Mouse (Mus musculus) left cerebral cortex, adult 8-10 months (tissue): ENCODE data around the gene Srl. TPM values are rescaled to one million over a fixed set of nuclear protein-coding genes. Genes with fewer than 3 reads are reported as not detected.
"Not testable (repeated sequence)": the region's sequence is repeated elsewhere in the genome, so short reads cannot be mapped to it uniquely, and the experiment has no call there.

Experiments used
- DNase-seq, 2 experiments: peaks; one replicate each; pipeline ENCODE4 v3.0.0; 2022; ENCODE audit warnings: low spot score in 2 of 2
- total RNA-seq, 4 experiments: library from RNA; stranded (reverse); gene quantifications; 2 replicates each; pipeline ENCODE4 v1.2.4; 2022

Gene Srl
- total RNA-seq, result 1 to 10 TPM; 3.6 to 7.4 (median 5.1) TPM

DNA sequence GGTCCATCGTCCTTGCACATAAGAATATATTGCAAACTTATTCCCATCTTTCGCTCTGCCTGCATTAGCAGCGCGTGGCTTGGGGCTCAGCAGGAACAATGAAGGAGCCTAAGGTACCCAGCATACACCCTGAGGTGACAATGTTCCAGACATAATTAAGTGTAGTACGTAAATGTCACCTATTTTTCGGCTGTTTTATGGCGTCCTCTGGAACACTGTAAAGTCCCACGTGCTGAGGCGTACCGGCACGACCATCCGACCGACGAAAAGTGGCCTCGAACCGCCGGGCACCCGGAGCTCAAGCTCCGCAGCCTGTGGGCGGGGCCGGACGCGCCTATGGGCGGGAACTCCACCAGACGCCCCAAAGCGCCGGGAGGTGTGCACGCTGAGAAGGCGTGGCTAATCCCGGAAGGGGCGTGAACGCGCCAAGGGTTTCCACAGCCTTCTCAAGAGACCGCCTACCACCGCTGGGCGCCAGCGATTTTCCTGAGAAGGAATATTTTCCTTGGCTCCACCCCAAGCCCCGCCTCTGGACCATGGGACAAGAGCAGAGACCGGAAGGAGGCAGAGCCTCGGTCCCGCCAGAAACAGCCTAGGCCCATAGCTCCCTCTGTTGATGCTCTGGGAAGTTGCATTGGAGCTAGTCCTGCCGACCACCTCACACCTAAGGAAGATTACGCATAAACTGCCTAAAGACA is at the start of gene Srl:
Gene Srl, minus strand, starts transcription at position 316 of the 698 bp plus-strand sequence.
- peak; percentile 99 to 100 for DNase-seq

DNA sequence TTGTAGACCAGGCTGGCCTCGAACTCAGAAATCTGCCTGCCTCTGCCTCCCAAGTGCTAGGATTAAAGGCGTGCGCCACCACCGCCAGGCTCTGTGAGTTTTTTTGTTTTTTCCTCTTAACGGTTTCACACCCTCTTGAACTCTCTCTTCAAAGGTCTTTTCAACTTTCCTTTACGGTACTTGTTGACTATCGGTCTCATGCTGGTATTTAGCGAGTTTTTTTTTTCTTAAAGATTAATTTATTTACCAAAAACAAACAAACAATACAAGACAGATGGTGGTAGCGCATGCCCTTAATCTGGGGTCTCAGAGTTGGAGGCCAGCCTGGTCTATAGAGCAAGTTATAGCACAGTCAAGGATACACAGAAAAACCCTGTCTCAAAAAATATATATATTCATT is 48.6 kb upstream of the Srl start:
- no peak for DNase-seq

DNA sequence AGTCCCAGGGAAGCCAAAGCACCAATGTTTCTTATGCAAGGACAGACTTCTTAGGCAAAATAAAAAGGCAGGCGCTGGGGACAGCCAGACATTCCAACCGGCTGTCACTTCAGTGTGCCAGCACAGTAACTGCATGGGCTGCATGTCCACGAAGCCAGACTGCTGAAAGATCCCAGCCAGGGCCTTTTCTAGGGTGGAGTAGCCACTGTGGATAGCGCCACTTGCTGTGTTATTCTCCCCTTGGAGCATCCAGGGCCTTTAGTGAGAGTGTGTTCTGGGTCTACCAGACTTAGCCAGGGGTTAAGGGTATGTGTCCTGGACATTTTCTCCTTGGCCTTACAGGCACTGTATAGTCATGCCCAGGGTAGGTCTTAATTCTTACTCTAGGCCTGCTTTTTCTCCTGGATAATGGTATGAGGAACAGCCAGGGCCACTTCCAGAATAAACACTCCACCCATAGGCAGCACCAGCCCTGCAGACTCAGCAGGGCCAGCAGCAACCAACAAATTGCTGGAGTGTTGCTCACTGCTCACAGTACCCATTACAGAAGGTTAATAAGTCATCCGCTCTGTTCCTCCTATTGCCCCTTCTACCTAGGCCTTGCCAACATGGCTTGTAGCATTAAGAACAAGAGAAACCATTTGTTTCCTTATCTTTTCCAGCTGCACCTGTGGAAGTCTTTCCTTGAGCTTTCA is 46.0 kb upstream of the Srl start:
- DNase-seq, result no peak

DNA sequence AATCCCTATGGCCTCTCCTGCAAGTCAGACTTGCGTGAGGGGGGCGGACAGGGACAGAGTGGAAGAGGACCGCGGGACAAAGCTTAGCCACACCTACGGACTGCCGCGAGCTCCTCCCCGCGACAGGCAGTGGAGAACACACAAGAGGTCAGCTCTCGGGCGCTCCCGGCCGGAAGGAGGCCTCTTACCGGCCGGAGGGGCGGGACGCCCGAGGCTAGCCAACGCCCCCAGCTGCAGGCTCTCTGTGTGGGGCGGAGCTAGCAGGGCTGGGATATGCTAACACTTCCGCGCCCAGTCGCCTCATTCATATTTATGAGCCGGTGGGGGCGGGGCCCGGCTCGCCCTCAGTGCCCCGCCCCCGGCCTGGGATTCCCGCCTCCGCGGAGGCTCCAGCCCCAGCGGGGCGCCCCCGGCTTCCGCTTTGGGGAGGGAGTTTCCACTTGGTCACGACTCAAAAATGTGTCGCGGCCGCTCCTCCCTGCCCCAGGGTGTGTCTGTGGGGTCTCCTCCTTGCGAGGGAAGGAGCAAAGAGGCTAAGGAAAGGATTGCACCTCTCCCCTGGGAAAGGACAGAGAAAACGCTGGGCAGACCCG is 45.0 kb upstream of the Srl start:
- DNase-seq, result peak; percentile 66 to 90

DNA sequence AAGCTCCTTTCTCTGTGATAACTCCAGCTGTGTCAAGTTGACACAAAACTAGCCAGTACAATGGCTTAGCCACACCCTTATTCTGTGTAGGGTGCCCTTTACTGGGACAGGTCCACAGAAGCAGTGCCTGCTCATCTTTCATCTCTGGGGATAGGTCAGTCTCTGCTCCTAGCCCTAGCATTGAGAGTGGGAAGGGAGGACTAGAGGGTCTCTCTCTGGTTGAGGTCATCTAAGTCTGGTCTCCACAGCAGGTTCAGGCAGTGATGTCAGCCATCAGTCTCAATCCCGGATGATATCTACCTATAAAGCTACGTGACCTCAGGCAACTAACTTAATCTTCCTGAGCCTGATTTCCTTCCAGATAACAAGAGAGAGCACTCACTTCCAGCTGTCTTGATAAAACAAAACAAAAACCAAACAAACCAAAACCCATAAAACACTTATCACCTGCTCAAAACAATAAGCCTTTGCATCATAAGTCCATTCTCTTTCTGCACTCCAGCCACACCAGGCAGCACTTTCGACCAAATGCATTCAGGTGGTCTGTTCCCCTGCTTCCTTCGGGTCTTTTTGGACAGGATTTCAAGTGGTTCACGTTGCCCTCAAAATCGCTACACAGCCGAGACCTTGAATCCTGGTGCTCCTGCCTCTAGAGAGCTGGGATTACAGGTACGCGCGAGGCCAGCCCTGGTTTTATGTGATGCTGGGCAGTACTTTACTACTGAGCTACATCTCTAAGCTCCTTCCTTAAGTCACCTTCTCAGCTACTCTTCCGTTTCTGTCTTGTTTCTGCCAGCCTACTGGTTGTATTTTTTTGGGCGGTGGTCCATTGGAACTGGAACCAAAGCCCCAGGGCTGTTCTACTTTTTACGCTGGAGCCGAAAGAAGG is 44.3 kb upstream of the Srl start:
- no peak for DNase-seq

DNA sequence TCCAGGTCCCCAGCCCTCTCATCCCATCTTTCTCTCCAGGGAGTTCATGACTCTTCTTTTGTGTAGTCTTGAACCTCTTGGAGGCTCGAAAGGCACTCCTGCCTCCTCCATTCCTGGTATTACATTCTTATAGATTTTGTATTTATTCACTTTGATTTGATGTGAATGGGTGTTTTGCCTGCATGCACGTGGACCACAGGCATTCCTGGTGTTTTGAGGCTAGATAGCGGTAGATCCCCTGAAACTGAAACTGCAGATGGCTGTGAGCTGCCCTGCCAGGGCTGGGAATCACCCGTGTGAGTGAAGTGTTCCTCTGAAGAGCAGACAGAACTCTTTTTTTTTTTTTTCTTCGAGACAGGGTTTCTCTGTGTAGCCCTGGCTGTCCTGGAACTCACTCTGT is 42.8 kb upstream of the Srl start:
- DNase-seq, result no peak

DNA sequence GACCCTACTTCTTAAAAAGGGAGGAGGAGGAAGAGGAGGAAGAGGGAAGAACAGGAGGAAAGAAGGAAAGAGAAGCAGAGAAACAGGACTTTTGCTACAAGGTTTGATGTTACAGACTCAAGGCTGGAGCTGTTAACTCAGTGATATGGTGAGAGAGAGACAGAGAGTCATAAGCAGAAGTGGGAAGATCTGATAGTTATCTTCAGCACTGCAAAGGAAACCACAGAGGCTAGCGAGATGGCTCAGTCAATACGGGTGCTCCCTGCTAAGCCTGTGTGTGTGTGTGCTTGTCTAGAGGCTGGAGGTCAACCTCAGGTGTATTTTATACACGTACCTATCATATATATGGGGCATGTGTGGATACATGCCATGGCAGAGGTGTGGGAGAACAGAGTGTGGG is 42.2 kb upstream of the Srl start:
- DNase-seq, result no peak

DNA sequence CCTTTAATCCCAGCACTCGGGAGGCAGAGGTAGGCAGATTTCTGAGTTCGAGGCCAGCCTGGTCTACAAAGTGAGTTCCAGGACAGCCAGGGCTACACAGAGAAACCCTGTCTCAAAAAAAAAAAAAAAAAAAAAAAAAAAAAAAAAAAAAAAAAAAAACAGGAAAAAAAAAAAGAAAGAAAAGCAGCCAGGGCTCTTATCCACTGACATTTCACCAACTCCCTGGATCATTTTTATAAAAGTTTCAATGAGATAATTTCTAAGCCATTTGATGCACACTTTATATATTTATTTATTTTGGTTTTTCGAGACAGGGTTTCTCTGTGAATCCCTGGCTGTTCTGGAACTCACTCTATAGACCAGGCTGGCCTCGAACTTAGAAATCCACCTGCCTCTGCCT is 39.6 kb upstream of the Srl start:
- DNase-seq, result not testable (repeated sequence)

DNA sequence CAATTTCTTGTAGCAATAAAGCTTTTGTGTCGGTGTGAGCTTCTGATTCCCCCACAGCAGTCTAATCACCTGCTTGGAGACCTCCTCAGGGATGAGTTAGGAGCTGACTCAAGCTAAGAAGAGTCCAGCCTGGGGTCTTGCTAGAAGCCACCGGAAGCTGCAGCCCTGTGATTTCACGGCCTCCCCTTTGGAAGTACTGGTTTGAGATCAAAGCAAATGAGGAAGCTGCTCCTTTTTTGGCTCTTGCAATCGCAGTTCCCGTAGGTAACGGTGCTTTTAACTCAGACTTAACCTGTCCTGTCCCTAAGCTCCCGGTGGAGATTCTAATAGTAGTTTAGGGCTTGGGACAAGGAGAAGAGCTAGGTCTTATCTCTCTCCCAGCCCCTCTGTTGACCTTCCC is 37.0 kb upstream of the Srl start:
- DNase-seq, result no peak

DNA sequence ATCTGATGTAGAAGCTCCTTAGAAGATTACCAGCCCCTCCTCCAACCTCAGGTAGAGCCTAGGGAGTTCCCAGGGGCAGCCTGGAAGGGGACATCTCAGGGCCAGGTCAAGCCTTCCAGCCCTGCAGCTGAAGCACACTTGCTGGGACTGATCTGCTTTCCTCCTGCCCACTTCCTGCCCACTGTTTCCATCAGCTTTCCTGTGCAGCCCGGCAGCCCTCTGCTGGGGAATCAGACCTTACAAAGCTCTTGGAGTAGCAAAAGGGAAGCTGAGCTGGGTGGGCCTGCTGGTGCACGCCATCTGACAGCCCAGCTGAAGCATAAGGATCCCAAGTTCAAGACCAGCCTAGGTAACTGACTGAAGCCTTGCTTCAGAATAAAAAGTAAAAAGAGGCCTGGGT is 35.3 kb upstream of the Srl start:
- no peak for DNase-seq

DNA sequence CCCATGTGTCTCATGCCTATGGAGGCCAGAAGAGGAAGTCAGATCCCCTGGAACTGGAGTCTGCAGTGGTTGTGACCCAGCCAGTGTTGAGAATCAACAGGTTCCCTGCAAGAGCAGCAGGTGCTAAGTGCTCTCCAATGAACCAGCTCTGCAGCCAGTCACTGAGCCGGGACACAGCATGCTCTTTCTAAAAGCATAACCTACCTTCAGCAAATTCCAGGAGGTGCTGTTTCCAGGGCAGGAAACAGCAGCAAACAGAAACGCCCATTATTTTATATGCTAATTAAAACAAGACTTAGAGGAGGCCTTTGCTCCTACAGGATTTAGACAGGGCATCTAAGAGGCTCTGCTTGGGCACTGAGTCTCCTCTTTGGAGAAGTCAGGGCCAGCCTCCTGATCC is 34.4 kb upstream of the Srl start:
- DNase-seq, result no peak

DNA sequence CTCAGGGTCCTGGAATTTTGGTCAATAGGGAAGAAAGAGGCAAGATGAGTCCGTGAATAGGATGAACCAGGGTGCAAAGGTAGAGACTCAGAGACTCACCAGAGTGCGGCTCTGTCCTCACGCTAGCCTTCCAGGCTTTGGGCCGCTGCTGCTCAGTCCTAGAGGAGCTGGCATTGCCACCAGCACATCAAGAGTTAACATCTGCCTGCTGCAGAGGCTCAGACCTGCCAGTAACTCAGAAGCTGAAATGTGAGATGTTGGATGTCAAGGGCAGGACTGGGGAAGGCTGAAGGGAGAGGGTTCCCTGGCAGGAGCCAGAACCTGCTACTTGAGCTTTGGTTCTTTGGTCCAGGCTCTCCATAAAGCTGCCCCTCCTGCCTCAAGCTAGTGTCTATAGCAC is 29.1 kb upstream of the Srl start:
- DNase-seq, result no peak

DNA sequence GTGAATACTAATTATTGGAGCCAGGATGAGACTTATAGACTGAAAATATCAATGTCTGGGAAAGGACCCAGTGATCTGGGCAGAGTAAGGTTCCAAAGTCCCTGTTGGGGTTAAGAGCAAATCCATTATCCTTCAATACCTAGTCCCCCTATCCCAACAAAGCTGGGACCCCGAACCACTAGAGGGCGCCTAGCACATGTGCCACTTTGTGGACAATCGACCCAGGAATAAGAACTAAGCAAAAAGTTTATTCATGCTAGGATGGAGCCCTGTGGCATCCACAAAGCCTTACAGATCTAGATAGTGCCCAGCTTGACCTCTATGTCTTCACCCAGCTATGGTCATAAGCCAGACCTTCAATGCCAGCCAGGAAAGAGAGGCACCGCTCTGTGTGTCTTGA is 26.3 kb upstream of the Srl start:
- peak in 1 of 2 experiments; percentile 48 for DNase-seq

DNA sequence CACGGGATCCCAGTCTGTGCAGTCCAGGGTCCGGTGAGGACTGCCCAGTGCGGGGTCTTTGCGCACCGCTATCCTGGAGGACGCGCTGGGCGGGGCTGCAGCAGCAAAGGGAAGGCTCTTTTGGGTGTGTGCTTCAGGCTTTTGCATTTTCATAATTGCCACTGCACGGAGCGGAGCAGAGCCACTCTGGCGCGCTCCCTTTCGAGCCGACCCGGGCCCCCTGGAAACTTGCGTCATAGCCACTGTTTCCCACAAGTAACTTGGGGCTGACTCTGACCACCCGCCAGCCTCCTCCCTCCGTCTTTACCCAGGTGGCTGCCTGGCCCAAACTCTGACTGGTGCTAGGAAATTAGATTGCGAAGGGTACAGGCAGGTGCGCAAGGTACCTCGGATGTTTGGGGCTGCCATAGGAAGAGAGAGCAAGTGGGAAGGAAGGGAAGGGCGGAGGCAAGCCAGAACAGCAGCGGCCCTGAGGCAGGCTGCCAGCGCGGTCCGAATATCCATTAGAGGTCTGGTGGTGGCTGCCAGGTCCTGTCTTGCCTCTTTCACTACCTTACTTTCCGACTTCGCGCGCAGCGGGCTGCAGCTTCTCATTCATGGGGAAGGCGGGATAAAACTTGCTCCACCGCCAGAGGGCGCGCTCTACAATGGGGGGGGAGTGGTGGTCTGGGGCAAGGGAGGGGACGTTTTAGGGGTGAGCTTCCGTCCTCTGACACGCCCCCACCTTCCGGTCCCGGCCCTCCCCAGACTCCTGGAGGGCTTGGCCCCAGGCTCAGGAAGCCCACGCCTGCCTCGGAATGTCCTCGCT is 18.7 kb upstream of the Srl start:
- peak; percentile 34 to 43 for DNase-seq

DNA sequence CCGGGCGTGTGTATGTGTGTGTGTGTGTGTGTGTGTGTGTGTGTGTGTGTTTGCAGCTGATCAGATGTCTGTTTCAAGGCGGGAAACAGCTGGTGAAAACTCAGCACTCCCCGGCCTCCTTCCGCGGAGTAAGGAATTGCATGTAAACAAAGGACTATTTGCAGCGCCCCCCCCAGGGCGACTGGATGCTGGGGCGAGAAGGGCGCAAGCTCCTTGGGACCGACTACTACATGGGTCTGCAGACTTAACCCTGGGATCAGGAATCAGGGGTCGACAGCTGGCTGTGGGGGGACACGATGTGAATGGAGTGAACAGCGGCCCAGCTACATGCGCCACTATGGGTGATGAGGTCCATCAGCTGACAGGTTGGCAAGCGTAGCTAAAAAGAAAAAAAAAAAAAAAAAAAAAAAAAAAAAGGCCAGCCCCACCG is 18.1 kb upstream of the Srl start, which contains the start of gene Tfap4:
Gene Tfap4, minus strand, starts transcription at position 140 of the 430 bp plus-strand sequence.
- DNase-seq, result peak; percentile 80 to 85

DNA sequence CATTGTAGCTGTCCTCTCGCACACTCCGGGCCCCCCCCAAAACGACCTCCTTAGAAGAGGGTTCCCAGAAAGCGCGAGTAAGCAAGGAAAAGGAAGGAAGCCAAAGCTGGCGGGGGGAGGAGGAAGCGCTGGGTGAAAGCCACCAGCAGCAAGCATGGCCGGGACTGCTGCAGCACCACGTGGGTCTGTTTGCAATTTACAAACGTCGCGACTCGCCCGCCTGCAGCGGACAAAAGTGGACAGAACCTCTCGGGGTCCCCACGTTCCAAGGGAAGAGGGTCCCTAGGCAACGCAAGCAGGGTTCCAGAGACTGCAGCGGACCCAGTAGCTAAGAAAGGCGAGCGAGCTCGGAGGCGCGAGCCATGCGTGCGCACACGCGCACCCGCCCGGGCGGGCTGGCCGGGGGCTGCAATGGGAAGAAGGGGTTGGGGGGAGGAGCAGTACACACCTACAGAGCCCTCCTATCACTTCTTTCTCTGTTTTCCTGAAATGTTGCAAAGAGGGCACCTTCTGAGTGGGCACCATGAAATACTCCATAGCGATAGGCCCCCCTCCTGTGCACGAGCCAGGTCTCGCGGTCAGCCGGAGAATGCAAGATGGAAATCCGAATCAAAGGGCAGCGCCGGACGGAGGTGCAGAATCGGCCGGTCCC is 17.5 kb upstream of the Srl start:
- DNase-seq, result peak; percentile 59 to 68

DNA sequence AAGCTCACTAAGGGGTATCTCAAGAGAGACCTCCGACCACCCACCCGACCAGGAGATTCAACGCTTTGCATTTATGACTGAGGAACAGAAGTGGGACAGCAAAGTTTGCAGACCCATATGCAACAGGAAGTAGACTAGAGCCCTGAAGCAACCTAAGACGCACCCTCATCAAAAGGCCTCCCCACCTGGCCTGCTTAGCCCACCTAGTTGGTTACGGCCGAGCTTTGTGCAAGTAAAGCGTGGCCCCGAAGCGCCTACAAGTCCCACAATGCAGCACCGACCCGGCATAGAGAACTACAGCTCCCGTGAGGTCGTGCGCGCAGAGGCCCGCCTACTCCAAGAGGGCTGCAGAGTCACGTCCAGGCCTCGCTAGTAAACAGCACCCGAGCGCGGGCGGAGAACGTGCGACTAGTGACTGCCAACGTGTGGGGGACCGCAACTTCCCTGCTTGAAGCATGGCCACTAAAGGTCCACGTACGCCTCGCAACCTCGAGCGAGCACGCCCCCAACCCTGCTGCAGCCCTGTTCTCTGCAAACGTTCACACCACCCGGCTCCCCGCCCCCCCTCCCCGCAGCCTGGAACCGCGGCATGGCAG is 16.9 kb upstream of the Srl start:
- DNase-seq, result peak; percentile 80 to 92

DNA sequence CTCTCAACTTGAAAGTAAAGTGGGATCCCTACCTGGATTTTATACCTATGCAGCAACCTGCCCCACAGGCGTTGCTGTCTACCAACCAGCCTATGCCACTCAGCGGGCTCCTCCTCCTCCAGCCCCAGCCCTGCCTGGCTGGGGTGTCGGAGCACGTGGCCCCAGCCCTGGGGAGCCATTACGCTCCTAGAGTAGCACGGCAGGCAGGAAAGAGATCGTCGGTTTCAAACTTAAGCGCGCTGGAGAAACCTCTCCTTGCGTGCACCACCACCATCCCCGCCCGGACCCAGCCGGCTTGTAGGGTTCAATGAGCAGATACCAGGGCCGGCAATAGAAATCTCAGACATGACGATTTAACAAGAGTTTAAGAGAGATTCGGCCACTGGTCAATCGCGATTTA is 16.3 kb upstream of the Srl start:
- peak; percentile 46 to 65 for DNase-seq

DNA sequence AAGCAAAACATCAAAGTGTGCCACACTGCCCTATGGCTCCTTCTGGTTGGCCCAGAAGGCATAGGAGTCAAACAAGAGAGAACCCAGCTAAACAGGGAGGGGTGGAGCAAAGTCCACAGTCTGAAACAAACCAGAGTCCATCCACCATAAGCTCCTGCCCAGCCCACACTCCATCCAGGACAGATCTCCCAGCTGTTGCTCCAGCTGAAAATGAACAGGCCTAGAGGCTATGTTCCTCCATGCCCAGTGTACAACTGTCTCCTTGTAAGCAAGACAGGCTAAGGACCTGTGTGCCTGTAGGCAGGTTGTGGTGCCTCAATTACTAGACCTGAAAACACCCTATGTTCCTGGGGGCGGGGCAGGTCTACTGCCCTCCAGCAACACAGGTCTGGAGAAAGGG is 15.5 kb upstream of the Srl start:
- DNase-seq, result no peak

DNA sequence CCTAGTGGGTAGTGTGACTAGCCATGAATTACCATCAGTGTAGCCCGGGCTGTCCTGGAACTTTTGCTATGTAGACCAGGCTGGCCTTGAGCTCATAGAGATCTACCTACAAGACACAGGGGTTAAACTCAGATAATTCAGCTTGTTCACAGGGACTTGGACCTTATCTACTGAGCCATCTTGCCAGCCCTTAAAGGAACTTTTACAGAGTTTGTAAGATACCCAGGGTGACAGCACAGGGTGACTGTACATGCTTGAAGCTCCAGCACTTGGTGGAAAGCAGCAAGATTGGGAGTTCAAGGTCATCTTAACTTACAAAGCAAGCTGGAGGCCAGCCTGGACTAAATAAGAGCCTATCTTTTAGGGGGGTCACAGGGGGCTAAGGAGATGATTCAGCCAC is 13.9 kb upstream of the Srl start:
- DNase-seq, result no peak
